Mouse (Mus musculus) limb, embryonic 11.5 days (tissue): ENCODE measurements around the gene Sp3. TPM values are rescaled to one million over a fixed set of nuclear protein-coding genes. Genes with fewer than 3 reads are reported as not detected.

Experiments used
- ATAC-seq: fragments of 200-750 bp; cut with Nextera tagmentation; 2 replicates; pipeline ENCODE4 v1.8.0; 2017; ENCODE audit warnings: low read depth; ENCODE audit not compliant: insufficient number of reproducible peaks, low FRiP score, low TSS enrichment
- DNase-seq: peaks from one replicate; pipeline ENCODE4 v3.0.0-alpha.2; 2015; ENCODE audit warnings: low spot score
- H3K27ac ChIP-seq: fragments of 300-500 bp; sonication (generic); replicated peaks from 2 replicates; pipeline ENCODE4 v1.5.1; 2014; ENCODE audit warnings: low read depth, mild to moderate bottlenecking, low read length
- H3K27me3 ChIP-seq: fragments of 300-500 bp; sonication (generic); 2 replicates; pipeline ENCODE4 v1.6.1; 2014; ENCODE audit warnings: mild to moderate bottlenecking, low read length, mixed read lengths; ENCODE audit not compliant: control insufficient read depth, insufficient read depth
- H3K36me3 ChIP-seq: fragments of 300-500 bp; sonication (generic); 2 replicates; pipeline ENCODE4 v1.6.1; 2014; ENCODE audit warnings: mild to moderate bottlenecking, low read length, moderate library complexity, mixed read lengths; ENCODE audit not compliant: control insufficient read depth, insufficient read depth
- H3K4me1 ChIP-seq: fragments of 300-500 bp; sonication (generic); 2 replicates; pipeline ENCODE4 v1.6.1; 2014; ENCODE audit warnings: low read length, mixed read lengths; ENCODE audit not compliant: control insufficient read depth, insufficient read depth
- H3K4me2 ChIP-seq: fragments of 300-500 bp; sonication (generic); 2 replicates; pipeline ENCODE4 v1.6.1; 2014; ENCODE audit warnings: low read depth, mild to moderate bottlenecking, moderate library complexity; ENCODE audit not compliant: severe bottlenecking
- H3K4me3 ChIP-seq: fragments of 300-500 bp; sonication (generic); 2 replicates; pipeline ENCODE4 v1.5.1; 2014; ENCODE audit warnings: low read depth, low read length
- H3K9ac ChIP-seq: fragments of 300-500 bp; sonication (generic); 2 replicates; pipeline ENCODE4 v1.6.1; 2014; ENCODE audit warnings: mild to moderate bottlenecking, low read length
- H3K9me3 ChIP-seq: fragments of 300-500 bp; sonication (generic); 2 replicates; pipeline ENCODE4 v1.6.1; 2016; ENCODE audit warnings: low read length; ENCODE audit not compliant: control insufficient read depth
- WGBS: fragments of 180-500 bp; shearing (Covaris S2); extraction: QIAGEN DNeasy Blood & Tissue Kit; methylation state at CpG from one replicate; pipeline ENCODE4 v1.1.7; 2014; 5-methylcytosine and 5-hydroxymethylcytosine counted together
- polyA plus RNA-seq: library from polyadenylated mRNA; unstranded; fragments of >200 nt; fragmentation: Nextera tagmentation; extraction: Ambion mirVana; gene quantifications from 2 replicates; pipeline ENCODE4 v1.2.1, GENCODE M21; 2014

Gene Sp3
- polyA plus RNA-seq, 1 experiment from 2014 or later, result 71.6 TPM

- H3K4me2 ChIP-seq, result no peak overlapping the region
- H3K27me3 ChIP-seq, result no peaks in the 10 kb centered on the region
- H3K9me3 ChIP-seq, result no peaks in the 10 kb centered on the region
- DNase-seq, result peak; percentile 66
- no peak overlapping the region for H3K9ac ChIP-seq
- H3K4me1 ChIP-seq, result peaks cover 14% of the 10 kb centered on the region; the same call in 1 of the 2 replicates
- peak; percentile 80 for ATAC-seq
- H3K4me3 ChIP-seq, result no peak overlapping the region
- H3K36me3 ChIP-seq, result no peaks in the 10 kb centered on the region
- H3K27ac ChIP-seq, result no peak overlapping the region
Observed at GRCm38 (mm10) chr2:72932186-72932585, 48.1 kb downstream of the Sp3 start.

GRCm38 (mm10) chr2:72924981-72925380 is 55.3 kb downstream of the Sp3 start:
- Histone ChIP-seq H3K4me2 (no peak overlapping the region), H3K27ac (no peak overlapping the region), H3K27me3 (no peaks in the 10 kb centered on the region), H3K9me3 (no peaks in the 10 kb centered on the region), H3K4me1 (no peaks in the 10 kb centered on the region), H3K36me3 (no peaks in the 10 kb centered on the region), H3K4me3 (no peak overlapping the region), H3K9ac (no peak overlapping the region)
- 88% methylated on average over 10 of the region's 10 CpGs for WGBS
- no peak for ATAC-seq
- no peak for DNase-seq

- H3K36me3 ChIP-seq, result no peaks in the 10 kb centered on the region
- no peak overlapping the region for H3K4me3 ChIP-seq
- H3K9me3 ChIP-seq, result no peaks in the 10 kb centered on the region
Observed at GRCm38 (mm10) chr2:72916170-72916569, 64.1 kb downstream of the Sp3 start.

DNA sequence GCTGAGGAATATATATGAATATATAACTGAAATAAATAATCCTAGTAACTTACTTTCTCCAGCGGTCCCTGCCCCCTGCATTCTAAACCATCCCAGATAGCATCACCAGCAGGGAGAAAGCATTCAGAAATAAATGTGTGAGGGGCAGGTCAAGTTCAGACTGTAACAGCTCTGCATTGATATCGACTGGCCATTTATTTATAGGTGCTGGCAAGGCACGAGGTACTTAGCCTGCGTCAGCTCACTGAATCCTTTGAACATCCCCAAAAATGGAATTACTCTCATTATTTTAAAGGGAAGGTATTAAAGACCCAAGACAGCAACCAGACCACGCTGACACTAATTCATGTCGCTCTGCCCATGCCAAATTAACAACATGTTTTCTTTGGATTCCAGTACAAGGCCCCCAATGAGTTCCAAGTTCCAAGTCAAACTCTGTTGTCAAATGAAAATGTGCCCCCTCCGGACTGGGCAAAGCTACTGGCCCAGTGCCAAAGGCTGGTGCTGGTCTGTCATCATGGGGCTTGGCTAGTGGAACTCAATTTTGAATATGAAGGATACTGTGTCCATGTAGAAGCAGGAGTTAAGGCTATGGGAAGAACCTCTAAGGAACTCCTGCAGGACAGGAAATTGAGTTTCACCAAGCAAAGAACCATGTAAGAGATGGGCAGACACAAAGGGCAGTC is 64.9 kb downstream of the Sp3 start:
- Histone ChIP-seq H3K36me3 (no peaks in the 10 kb centered on the region), H3K27me3 (no peaks in the 10 kb centered on the region), H3K9ac (no peak overlapping the region), H3K9me3 (no peaks in the 10 kb centered on the region), H3K4me1 (peaks cover 7% of the 10 kb centered on the region), H3K27ac (no peak overlapping the region), H3K4me2 (no peak overlapping the region), H3K4me3 (no peak overlapping the region)
- DNase-seq (no peak), ATAC-seq (no peak)
- 67% methylated on average over 7 of the region's 7 CpGs for WGBS

More at GRCm38 (mm10) chr2:72916170-72916569, 64.1 kb downstream of the Sp3 start:
- Histone ChIP-seq H3K4me2 (no peak overlapping the region), H3K9ac (no peak overlapping the region), H3K27me3 (no peaks in the 10 kb centered on the region), H3K27ac (no peak overlapping the region), H3K4me1 (peaks cover 7% of the 10 kb centered on the region)
- no peak for ATAC-seq
- no peak for DNase-seq
- 38% methylated on average over 4 of the region's 4 CpGs for WGBS

DNA sequence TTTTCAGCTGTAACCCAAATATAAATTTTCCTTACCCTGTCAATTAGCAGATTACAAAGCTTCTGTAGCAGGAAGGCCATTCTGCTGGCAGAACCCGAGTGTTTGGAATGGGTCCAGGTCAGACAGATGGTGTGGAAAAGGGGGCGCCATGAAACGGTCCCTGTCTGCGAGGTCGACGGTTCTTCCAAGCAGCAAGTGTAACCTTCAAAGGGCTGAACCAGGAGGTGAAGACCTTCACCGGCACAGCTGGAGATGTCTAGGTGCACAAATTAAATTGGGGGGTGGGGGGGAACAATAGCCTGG is 66.8 kb downstream of the Sp3 start:
- Histone ChIP-seq H3K27me3 (no peaks in the 10 kb centered on the region), H3K9me3 (no peaks in the 10 kb centered on the region), H3K36me3 (no peaks in the 10 kb centered on the region), H3K27ac (no peak overlapping the region), H3K4me2 (no peak overlapping the region), H3K9ac (no peak overlapping the region), H3K4me3 (no peak overlapping the region), H3K4me1 (peaks cover 7% of the 10 kb centered on the region)
- 47% methylated on average over 7 of the region's 7 CpGs for WGBS
- ATAC-seq (no peak), DNase-seq (peak; percentile 19)

- Histone ChIP-seq H3K9me3 (no peaks in the 10 kb centered on the region), H3K4me3 (no peak overlapping the region), H3K4me2 (no peak overlapping the region), H3K36me3 (no peaks in the 10 kb centered on the region), H3K9ac (no peak overlapping the region), H3K4me1 (peaks cover 9% of the 10 kb centered on the region), H3K27ac (no peak overlapping the region), H3K27me3 (no peaks in the 10 kb centered on the region)
- no peak for DNase-seq
- no peak for ATAC-seq
- 73% methylated on average over 11 of the region's 11 CpGs for WGBS
Observed at GRCm38 (mm10) chr2:72912708-72913457, 67.4 kb downstream of the Sp3 start.

GRCm38 (mm10) chr2:72911527-72911926 is 68.7 kb downstream of the Sp3 start:
- WGBS, result 62% methylated on average over 9 of the region's 9 CpGs
- no peak overlapping the region for H3K9ac ChIP-seq
- no peaks in the 10 kb centered on the region for H3K36me3 ChIP-seq
- H3K4me3 ChIP-seq, result no peak overlapping the region
- H3K9me3 ChIP-seq, result no peaks in the 10 kb centered on the region
- DNase-seq (no peak), ATAC-seq (no peak)
- H3K27ac ChIP-seq, result no peak overlapping the region
- peaks cover 16% of the 10 kb centered on the region for H3K4me1 ChIP-seq
- no peak overlapping the region for H3K4me2 ChIP-seq
- H3K27me3 ChIP-seq, result no peaks in the 10 kb centered on the region

- H3K4me2 ChIP-seq, result no peak overlapping the region
- H3K36me3 ChIP-seq, result no peaks in the 10 kb centered on the region
- H3K4me3 ChIP-seq, result no peak overlapping the region
- H3K27ac ChIP-seq, result no peak overlapping the region
- DNase-seq, result no peak
- H3K9ac ChIP-seq, result no peak overlapping the region
- no peak for ATAC-seq
- no peaks in the 10 kb centered on the region for H3K27me3 ChIP-seq
- WGBS, result 84% methylated on average over 4 of the region's 4 CpGs
- peaks cover 11% of the 10 kb centered on the region for H3K4me1 ChIP-seq
- no peaks in the 10 kb centered on the region for H3K9me3 ChIP-seq
Observed at GRCm38 (mm10) chr2:72909046-72909445, 71.2 kb downstream of the Sp3 start.
